Mouse (Mus musculus): ENCODE results near the gene Tmem206.

Gene Tmem206

DNA sequence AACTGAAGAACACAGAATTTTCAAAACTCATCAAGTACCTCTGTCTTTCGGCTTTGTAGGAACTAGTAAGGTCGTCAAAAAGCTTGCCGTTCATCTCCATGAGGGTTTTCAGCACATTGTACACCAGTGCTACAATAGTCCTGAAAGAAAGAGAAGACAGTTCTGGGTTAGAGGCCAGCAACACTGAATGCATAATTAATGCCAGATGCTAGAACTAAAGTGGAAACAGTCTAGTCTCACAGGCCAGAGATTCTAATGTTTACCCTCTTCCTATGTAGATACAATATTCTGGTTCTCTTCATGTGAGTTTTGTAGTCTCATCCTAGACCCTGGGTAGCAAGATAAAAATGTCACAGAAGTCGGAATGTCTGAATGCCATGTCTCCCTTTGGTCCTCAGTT, 28.1 kb downstream of the Tmem206 start:
- DNase-seq = peak; percentile 48

DNA sequence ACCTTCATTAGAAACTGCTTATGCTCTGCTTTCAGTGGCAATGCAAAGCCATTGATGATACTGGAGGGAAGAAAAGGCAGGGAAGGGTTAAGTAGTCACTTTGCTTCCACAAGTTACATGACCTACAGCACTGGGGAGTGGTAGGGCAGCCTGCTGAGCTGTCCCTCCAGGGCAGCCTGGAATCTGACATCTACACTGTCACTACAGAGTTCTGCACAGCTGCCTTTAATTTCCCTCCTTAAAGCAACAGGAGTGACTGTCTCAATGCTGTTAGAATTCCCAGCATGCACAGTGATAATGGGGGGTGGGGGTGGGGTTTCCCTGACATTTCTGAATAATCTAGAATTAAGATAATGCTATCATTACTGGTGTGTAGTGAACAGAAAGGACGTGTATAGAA, 31.2 kb downstream of the Tmem206 start:
- peak; percentile 47 for DNase-seq

DNA sequence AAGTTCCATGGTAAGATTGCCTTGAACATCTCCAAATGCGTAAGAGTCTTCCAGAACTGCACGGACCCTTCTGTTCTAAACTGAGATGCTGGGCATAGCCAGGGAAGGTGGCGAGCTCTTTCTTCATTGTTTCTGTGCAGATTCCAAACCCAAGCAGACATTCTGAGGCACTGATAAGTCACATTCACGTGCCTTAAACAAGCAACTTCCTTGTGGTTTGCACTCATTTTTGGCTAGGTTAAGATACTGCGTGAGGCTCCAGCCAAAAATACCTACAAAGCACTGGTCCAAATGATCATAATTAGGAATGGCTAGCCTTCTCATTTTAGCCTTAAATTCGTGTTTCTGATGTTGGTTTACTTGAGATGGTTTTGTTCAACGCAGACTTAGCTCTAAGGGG, 33.8 kb downstream of the Tmem206 start:
- DNase-seq = no peak

DNA sequence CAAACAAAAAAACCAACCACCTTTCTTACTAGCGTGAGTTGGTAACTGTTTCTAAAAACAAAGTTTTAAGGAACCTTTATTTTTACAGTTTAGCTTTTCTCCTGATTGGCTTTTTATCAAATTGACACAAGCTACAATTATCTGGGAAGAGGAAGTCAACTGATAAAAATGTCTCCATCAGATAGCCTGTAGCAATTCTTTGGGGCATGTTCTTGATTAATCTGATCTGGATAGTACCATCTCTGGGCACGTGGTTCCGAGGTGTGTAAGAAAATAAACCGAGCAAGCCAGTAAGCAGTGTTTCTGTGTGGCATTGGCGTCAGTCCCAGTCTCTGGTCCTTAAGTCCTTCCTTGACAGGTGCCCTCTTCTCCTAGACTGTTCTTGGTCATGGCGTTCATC, 36.7 kb downstream of the Tmem206 start:
- DNase-seq = no peak

DNA sequence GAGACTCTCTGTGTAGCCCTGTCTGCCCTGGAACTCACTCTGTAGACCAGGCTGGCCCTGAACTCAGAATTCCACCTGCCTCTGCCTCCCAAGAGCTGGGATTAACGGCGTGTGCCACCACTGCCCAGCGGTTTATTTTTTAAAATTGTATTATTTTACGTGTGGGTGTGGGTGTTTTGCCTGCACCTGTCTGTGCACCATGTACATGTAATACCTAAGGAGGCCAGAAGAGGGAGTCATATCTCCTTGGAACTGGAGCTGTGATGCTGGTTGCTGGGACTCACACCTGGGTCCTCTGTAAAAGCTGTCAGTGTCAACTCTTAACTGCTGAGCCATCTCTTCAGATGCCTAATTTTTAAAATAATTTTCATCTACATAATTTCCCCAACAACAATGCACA, 38.8 kb downstream of the Tmem206 start:
- DNase-seq = peak; percentile 45

DNA sequence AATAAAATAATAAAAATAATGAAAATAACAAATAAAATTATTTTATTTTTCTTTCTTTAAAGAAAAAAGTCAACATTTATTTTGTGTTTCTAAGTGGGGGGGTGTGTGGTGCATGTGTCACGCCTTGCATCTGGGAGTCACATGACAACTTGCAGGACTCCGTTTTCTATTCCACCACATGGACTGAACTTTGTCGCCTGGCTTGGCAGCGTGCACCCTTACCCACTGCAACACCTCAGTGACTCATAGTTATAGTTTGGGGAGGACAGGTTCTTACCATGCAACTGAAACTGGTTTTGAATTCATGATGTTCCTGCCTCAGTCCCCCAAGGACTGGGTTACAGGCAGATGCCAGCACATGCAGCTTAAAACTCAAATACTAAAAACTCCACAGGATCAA, 42.5 kb downstream of the Tmem206 start:
- DNase-seq = no peak

DNA sequence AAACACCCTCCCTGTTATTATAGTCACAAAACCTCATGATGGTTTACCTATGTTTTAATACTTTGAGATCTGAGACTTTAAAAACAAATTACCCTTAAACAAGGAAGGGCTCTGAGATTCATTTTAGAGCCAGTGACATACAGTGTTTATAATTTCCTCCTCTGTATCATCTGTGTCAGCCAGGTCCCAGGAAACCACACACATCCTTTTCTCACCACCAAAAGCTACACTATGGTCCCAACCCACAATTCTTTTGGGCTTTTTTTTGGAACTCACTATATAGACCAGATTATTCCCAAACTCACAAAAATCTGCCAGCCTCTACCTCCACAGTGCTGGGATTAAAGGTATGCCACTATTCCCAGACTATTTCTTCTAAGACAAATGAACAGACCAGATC, 43.4 kb downstream of the Tmem206 start:
- DNase-seq = no peak

DNA sequence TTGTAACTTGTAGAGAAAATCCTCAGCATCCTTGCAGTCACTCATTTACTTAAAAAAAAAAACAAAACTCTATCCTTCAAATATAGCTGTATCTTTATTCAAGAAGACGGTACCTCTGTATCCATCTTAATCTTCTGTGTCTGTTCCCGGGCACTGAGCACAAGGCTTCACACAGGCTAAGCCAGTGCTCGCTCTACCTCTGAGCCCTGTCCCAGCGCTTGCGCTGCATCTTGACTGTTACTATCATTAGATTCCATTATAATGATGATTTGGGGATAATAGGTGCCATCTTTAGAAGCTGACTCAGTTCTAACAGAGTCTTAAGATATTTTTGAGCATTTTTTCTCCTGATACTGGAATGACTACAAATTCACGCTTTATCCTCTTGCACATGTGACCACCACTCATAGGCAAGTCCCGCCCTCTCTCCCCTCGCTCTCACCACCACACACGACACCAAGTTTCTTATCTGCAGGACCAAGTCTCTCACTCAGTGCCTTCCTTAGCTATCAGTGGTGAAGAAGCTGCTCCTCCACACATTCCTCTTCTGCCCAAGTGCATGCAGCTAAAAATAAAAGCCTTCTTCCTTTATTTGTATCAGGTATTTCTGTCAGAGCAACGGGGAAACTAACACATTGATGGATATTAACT, 49.4 kb downstream of the Tmem206 start:
- DNase-seq = no peak

DNA sequence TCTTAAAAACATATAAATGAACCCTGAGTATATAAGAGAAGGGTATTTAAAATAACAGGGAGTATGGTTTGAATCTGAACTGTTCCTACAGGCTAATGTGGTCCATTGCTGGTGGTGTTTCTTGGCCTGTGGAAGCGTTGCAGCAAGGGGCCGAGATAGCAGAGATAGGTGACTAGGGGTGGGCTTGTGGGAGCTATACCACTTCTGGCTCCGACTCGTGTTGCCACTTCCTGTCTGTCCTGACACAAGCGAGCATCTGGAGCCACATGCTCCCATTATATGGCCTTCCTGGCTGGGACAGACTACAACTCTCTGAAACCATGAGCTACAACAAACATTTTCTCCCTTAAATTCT, 49.9 kb downstream of the Tmem206 start:
- no peak for DNase-seq

DNA sequence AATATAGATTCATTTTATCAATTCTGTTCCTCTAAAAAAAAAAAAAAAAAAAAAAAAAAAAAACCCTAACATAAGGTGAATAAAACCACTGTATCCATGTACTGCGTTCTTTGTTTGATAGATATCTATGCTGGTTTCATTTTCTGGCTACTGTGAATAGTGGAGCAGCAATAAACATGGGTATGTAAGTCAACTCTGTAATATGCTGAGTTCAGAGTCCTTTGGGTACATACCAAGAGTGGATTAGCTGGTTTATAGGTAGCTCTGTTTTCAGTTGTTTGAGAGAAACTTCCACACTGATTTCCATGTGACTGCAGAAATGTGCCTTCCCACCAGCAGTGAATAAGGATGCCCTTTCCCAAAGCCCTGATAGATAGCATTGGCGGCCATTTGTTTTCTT, 52.4 kb downstream of the Tmem206 start:
- no peak for DNase-seq

DNA sequence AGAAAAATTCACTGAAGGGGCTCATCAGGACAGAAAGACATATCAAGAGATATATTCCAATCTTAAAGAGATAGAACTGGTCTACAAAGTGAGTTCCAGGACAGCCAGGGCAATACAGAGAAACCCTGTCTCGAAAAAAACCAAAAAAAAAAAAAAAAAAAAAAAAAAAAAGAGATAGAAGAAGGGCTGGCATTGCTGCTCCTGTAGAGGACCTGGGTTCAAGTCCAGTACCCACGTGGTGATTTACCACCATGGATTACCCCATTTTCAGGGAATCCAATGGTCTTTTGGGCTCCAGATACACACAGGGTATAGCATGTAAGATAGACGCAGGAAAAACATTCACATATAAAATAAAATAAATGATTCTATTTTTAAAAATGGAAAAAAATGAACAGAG, 55.1 kb downstream of the Tmem206 start:
- DNase-seq = no peak

DNA sequence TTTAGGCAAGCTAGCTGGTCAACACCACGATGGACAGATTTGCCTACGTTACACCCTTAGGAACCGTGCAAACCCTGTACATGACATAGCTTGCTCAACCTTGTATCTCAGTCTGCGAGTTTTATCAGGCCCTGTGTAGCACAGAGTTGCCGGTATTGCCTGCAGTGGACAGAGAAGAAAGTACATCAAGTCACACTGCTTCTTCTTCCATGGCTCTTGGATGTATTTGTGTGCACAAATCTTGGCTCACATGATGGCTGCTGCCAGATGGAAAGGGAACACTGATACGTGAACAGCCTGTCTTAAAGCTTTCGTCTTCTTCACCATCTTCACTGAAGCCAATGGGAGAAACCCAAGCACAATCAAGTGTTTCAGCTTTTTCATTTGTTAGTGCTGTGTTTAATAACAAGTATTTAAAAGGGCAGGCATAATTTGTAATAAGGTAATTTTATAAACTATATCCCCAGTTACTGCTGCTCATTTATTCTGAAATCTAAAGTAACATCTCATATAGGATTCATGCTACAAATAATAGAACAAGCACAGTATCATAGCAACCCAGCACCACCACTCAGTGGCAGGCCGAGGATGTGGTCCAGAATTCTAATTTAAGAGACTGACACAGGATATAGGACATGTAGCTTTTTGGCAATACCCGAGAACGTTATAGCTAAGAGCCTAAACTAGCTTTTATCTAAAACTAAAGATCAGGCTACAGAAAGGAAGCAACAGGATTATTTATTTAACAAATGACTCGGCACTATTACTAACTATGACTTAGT, 56.4 kb downstream of the Tmem206 start:
- DNase-seq = no peak

DNA sequence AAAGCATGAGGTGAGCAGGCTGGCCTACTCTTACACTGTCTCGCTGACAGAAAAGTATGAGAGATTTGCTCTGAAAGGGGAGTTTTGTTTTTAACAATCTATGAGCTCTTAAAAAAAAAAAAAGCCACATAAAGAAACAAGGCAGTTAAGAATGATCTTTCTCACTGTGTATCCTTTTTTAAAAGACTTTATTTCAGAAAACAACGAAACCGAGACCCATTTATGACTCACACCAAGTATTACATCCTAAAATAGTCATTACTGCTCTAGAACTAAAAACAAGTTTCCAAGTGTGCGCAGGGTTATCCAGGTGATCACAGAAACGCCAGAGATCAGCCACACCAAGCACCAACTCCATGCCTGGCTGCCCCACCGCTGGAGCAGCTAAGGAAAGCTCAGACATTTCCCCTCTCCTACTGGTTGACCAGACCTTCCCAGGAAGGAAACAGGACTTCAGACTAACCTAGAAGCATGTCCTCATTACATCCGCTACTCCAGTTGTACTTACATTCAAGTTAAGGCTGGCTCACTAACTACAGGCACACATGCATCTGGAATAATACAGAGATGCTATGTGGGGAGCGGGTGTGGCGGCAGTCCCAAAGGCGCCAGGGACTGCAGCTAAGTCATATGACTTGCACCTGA, 59.2 kb downstream of the Tmem206 start:
- DNase-seq = no peak

DNA sequence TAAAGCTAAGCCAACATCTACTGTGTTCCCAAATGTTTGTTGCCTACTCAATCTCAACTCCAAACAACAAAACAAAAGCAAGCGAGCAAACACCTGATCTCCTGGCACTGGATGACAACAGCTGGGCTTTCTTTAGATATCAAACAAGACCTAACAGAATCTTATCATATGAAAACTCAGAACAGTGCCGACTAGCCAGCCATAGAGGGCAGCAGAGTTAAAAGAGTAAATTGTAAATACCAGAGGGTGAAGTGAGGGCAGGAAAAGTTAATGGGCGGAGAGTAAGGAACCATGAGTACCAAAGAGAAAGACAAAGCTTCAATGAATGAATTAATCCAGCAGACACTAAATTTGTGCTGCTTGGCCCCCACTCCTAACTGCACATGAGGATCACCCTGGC, 65.6 kb downstream of the Tmem206 start:
- peak; percentile 78 for DNase-seq

DNA sequence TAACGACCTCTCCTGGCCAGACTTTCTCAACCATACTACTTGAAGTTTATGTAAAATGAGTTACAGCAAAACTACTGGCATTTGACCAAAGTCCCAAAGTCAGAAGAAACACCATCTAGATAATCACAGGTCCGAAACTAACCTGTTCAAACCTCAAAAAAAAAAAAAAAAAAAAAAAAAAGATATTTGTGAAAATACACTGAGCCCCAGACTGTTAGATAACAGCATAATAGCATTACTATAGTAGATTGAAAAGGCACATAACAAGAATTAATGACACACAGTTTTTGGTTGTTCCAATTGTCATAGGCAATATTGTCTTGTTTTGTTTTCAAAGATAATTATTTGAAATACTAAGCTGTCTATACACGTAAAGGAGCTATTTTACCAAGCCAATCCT, 67.8 kb downstream of the Tmem206 start:
- DNase-seq = no peak

DNA sequence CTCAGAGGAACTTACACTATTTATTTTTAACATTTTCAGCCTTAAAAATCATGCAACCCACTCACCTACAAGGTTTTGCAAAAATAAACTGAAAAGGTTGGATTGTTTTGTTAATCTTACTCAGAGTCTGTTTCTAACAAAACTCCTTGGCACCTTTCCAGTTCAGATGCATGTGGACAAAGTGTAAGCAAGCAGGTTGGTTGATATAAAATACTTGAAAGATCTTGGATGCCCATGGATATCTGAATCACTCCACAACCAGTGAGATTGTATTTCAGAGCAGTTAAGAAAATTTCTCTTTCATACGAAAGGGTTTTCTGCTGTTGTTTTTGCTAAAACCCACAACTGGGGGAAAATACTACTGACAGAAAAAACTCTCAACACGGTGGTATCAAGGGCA, 68.4 kb downstream of the Tmem206 start:
- no peak for DNase-seq

DNA sequence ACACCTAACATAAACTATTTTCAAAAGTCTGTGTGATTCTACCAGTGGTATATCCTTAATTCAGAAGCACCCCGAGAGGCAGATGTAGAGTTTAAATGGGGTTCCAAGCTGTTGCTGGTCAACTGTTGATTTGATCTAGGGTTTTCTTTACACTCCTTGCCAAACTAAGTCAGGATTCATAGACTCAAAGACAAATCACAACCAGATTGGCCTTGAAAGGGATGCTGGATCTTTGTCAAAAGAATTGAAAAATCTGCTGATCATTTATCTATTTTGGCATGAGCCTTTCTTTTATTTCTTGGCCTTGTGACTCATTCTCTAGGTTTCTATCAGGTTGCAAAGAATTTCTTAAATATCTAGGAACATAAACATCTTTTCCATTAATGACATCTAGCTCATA, 69.5 kb downstream of the Tmem206 start:
- DNase-seq = no peak

DNA sequence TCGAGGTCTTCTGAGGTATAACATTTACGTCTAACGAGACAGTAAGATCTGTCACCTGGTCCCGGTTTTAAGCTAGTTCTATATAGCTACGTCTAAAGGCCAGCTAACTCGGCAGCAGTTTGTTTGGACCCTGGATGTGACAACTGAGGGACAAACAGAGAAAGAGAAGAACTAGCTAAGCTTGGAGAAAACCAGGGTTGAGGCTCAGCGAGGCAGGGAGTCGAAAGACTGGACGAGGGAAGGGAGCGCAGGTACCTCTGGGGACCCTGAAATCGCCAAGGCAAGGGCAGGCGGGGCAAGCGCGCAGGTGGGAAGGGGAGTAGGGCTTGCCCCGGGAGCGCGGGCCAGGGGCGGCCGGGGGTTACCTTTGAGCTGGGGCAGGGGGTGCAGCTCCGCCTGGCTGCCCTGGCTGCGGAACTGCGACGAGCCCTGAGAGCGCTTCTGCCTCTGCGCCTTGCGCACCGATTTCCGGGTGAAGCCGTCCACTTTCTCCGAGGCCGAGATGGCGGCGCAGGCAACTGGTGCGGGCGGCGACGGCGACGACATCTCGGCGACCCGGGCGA, 70.2 kb downstream of the Tmem206 start:
- DNase-seq = peak; percentile 56

DNA sequence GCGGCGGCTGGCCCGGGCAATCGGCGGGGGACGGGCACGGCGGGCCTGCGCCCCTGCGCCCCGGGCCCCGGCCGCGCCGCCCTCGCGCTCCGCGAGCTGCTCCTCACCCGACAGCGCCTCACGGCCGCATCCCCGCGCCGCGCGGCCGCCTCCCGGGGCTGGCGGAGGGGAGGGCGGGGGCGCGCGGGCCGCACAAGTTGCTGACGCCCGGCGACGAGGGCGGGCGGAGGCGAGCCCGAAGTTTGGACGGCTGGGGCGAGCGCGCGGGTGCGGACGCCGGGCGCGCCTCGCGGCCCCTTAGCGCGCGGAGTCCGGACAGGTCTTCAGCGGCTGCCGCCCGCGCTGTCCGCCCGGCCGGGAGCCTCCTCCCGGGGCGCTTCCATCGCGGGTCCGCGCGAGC, 70.7 kb downstream of the Tmem206 start:
- DNase-seq = peak; percentile 77

DNA sequence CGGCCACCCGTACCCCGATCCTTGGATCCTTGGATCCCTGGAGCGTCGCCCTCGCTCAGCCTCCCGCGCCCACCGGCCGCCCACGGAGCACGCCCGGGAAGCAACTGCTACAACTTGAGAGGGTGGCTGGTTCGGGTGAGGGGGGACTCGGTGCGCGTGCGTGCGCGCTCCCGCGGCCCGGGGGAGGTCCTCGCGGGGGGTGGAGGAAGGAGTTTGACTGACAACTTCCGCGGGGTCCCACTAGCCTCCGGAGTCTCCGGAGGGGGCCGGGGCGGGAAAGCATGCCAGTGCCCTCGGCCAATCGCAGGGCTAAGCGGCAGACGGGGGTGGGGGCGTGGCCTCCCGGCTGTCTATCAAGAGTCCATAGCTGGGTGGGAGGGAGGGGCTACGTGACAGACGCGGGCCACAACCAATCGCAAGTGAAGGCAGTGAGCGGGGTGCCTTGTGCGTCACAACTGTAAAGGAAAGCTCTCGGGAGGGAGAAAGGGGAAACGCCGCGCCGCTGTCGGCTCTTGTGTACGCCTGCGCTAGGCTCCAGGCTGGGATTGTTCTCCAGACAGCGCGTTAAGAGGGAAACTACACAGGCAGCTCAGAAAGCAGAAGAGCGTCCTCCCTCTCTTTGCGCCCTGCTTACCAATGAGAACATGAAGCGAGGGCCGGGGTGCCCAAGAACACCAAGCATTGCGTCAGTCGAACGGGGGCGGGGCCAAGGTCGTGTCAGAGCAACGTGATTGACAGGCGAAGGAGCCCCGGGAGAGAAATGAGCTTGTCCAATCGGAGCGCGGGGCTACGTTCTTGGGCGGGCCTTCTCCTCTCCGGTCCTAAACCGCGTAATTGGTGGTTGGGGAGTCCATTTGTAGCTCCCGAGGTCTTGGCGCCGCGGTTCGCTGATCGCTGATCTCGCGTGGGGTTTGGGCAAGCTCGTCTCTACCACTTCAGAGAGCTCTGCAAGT, 71.5 kb downstream of the Tmem206 start:
- DNase-seq = peak; percentile 100

All from embryo, embryonic 11 days (tissue).